Mouse (Mus musculus) heart, postnatal 14 days (tissue): ENCODE results near the gene Dmrtc1a. TPM values are rescaled to one million over a fixed set of nuclear protein-coding genes. Genes with fewer than 3 reads are reported as not detected.
"Not testable (repeated sequence)": the region's sequence is repeated elsewhere in the genome, so short reads cannot be mapped to it uniquely, and the experiment has no call there.

Experiments
- DNase-seq, 2 experiments: peaks; one replicate each; pipeline ENCODE4 v3.0.0; 2021 to 2022
- intact Hi-C: fragments of 180-260 bp; cut with DNase I; formaldehyde crosslinking; loops from one replicate; pipeline ENCODE4 v1.15.1; 2025
- long read RNA-seq, 2 experiments: library from polyadenylated mRNA; stranded (forward); transcript quantifications; one replicate each; pipeline ENCODE4 v2.0.0; 2021
- total RNA-seq, 2 experiments: library from RNA; stranded (reverse); gene quantifications; 2 replicates each; pipeline ENCODE4 v1.2.3; 2021

Dmrtc1a gene
- not detected for total RNA-seq
- long read RNA-seq, experiment 1: 0 reads
- long read RNA-seq, experiment 2: 0 reads

- intact Hi-C loops, DNase-seq: not testable (repeated sequence)
These were observed at the start of gene Dmrtc1a, which contains the start of gene 1700011M02Rik for GRCm38 (mm10) chrX:102908587-102908986. Gene Dmrtc1a, minus strand, starts transcription at chrX:102908687. Gene 1700011M02Rik, plus strand, starts transcription at chrX:102908905.

GRCm38 (mm10) chrX:102950136-102950535 is 41.6 kb upstream of the Dmrtc1a start:
- not testable (repeated sequence) for DNase-seq
- intact Hi-C loops: loop anchor here (10.0 kb wide), 1 partner anchor 485 kb away; no protein-coding TSS in a partner anchor

GRCm38 (mm10) chrX:102936743-102937142 is 28.3 kb upstream of the Dmrtc1a start:
- peak; percentile 5 to 13 for DNase-seq
- intact Hi-C loops: no loop called here

- DNase-seq: no peak
- intact Hi-C loops: no loop called here
These were observed 25.9 kb upstream of the Dmrtc1a start for GRCm38 (mm10) chrX:102934395-102934764.

- intact Hi-C loops: no loop called here
- peak; percentile 56 to 64 for DNase-seq
These were observed 25.3 kb upstream of the Dmrtc1a start for GRCm38 (mm10) chrX:102933571-102934394.

GRCm38 (mm10) chrX:102932992-102933570 is 24.6 kb upstream of the Dmrtc1a start:
- intact Hi-C loops: no loop called here
- DNase-seq: no peak

- DNase-seq, intact Hi-C loops: not testable (repeated sequence)
These were observed 19.6 kb upstream of the Dmrtc1a start, which contains the start of gene 1700018G05Rik for GRCm38 (mm10) chrX:102928072-102928471. Gene 1700018G05Rik, plus strand, starts transcription at chrX:102928372.

GRCm38 (mm10) chrX:102926707-102927106 is 18.2 kb upstream of the Dmrtc1a start:
- intact Hi-C loops: not testable (repeated sequence)
- DNase-seq: peak; percentile 18 to 37

- DNase-seq, intact Hi-C loops: not testable (repeated sequence)
These were observed 6.3 kb upstream of the Dmrtc1a start for GRCm38 (mm10) chrX:102914823-102915222.

- intact Hi-C loops: no loop called here
- no peak for DNase-seq
These were observed 40.6 kb downstream of the Dmrtc1a start, which contains the start of gene 1700031F05Rik for GRCm38 (mm10) chrX:102867871-102868270. Gene 1700031F05Rik, minus strand, starts transcription at chrX:102867971.

GRCm38 (mm10) chrX:102854516-102854915 is 54.0 kb downstream of the Dmrtc1a start, which contains the start of gene Dmrtc1c2:
Gene Dmrtc1c2, minus strand, starts transcription at chrX:102854616.
- intact Hi-C loops, DNase-seq: not testable (repeated sequence)

Other genes with a start within 250 kb of the Dmrtc1a start
- gene Gm3880, start 221.7 kb downstream of the Dmrtc1a start, total RNA-seq: not detected
- not detected for gene Gm9112, start 201.1 kb downstream of the Dmrtc1a start, total RNA-seq
- not detected for gene Dmrtc1b, start 200.8 kb downstream of the Dmrtc1a start, total RNA-seq
- not detected for gene Dmrtc1c1, start 105.7 kb downstream of the Dmrtc1a start, total RNA-seq
- not detected for gene Dmrtc1c2, start 54.1 kb downstream of the Dmrtc1a start, total RNA-seq
- not detected for gene 1700031F05Rik, start 40.7 kb downstream of the Dmrtc1a start, total RNA-seq
- gene 1700011M02Rik, start 218 bp upstream of the Dmrtc1a start, total RNA-seq: not detected
- not detected for gene 1700018G05Rik, start 19.7 kb upstream of the Dmrtc1a start, total RNA-seq